Mouse (Mus musculus) C2C12 (cell line): ENCODE results near the gene Thbs3. TPM values are rescaled to one million over a fixed set of nuclear protein-coding genes. Genes with fewer than 3 reads are reported as not detected.

Source experiments
- H3K27me3 ChIP-seq: one replicate; pipeline ENCODE4 v1.6.1; 2011; ENCODE audit not compliant: control insufficient read depth, insufficient read depth, insufficient read length
- H3K36me3 ChIP-seq: one replicate; pipeline ENCODE4 v1.6.1; 2011; ENCODE audit not compliant: control insufficient read depth, insufficient read depth
- H3K4me3 ChIP-seq: one replicate; pipeline ENCODE4 v1.5.1; 2011; ENCODE audit warnings: mild to moderate bottlenecking, control low read depth; ENCODE audit not compliant: poor library complexity, insufficient read depth, severe bottlenecking
- H3K79me2 ChIP-seq: one replicate; pipeline ENCODE4 v1.6.1; 2011; ENCODE audit not compliant: control insufficient read depth, insufficient read depth
- H3K79me3 ChIP-seq: one replicate; pipeline ENCODE4 v1.6.1; 2011; ENCODE audit warnings: low read depth, control low read depth
- H3ac ChIP-seq: one replicate; pipeline ENCODE3; 2011; ENCODE audit warnings: low read depth; ENCODE audit not compliant: control insufficient read depth, insufficient read length
- CEBPB ChIP-seq: IDR thresholded peaks from one replicate; pipeline ENCODE4 v1.6.1; 2011; ENCODE audit warnings: low read depth, mild to moderate bottlenecking, control low read depth, moderate library complexity
- CTCF ChIP-seq: IDR thresholded peaks from one replicate; pipeline ENCODE4 v1.5.1; 2011; ENCODE audit not compliant: control insufficient read depth, insufficient read depth, insufficient read length
- FOSL1 ChIP-seq: IDR thresholded peaks from one replicate; pipeline ENCODE4 v1.8.0; 2011; ENCODE audit warnings: mild to moderate bottlenecking, low read length; ENCODE audit not compliant: poor library complexity, insufficient read depth, severe bottlenecking
- MAX ChIP-seq: IDR thresholded peaks from one replicate; pipeline ENCODE4 v1.6.1; 2011; ENCODE audit warnings: mild to moderate bottlenecking, control low read depth
- MYOD1 ChIP-seq: IDR thresholded peaks from one replicate; pipeline ENCODE4 v1.6.1; 2011; ENCODE audit warnings: low read depth; ENCODE audit not compliant: control insufficient read depth, insufficient read length
- MYOG ChIP-seq: IDR thresholded peaks from one replicate; pipeline ENCODE4 v1.6.1; 2011; ENCODE audit not compliant: control insufficient read depth, insufficient read length; ENCODE audit errors: extremely low read depth
- USF1 ChIP-seq: IDR thresholded peaks from one replicate; pipeline ENCODE4 v1.6.1; 2011; ENCODE audit warnings: low read depth, mild to moderate bottlenecking, control low read depth, moderate library complexity
- polyA plus RNA-seq: library from polyadenylated mRNA; unstranded; fragments of >200 nt; fragmentation: generic; extraction: Trizol; gene quantifications from one replicate; pipeline ENCODE4 v1.2.1, GENCODE M21; 2012; ENCODE audit warnings: missing spikeins

Thbs3 gene
- polyA plus RNA-seq, 1 experiment = 9.1 TPM

DNA sequence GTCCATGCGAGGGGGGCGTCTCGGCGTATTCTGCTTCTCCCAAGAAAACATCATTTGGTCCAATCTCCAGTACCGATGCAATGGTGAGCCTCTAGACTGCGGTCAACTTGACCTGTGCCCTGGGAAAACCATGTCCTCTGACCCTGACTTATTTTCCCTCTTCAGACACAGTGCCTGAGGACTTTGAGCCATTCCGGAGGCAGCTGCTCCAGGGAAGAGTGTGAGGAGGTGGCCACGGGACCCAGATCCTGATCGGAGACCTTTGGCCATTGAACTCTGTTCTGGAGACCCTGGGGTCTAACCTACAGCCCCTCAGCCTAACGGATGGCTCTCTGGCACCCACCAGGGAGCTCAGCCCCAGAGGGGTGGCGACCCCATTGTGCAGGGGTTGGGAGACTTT, 11.4 kb downstream of the Thbs3 start:
- Histone ChIP-seq H3K27me3 (no peaks in the 10 kb centered on the region), H3K4me3 (no peak overlapping the region), H3K36me3 (no peaks in the 10 kb centered on the region), H3ac (no peak overlapping the region), H3K79me2 (no peaks in the 10 kb centered on the region), H3K79me3 (no peaks in the 10 kb centered on the region)
- TF ChIP-seq MYOG (no peak), CTCF (no peak), MYOD1 (no peak), FOSL1 (no peak), MAX (no peak), CEBPB (no peak), USF1 (no peak)

DNA sequence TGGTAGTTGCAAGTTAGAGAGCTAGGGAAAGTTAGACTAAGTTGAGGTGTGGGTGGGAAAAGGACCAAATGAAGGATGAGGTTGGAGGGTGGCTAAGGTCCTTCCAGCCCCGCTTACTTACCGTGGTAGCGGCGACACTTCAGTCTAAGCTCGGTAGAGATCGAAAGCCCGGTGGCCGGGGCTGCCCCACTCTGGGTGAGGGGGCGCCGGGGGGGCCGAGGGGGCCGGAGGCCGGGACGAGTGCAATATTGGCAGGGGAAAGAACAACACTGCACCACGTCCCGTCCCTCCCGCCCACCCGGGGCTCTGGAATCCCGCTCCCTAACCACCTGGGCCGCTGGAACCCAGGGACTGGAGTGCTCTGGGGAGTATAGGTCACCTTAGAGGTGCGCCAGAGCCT, 11.9 kb downstream of the Thbs3 start, which contains the start of gene Mtx1:
Gene Mtx1 (minus strand): TSS at position 189 of the 400 bp plus-strand sequence.
- Histone ChIP-seq H3K79me2 (no peaks in the 10 kb centered on the region), H3ac (no peak within 1 kb of the TSS), H3K36me3 (no peaks in the 10 kb centered on the region), H3K4me3 (no peak within 1 kb of the TSS), H3K27me3 (no peaks in the 10 kb centered on the region), H3K79me3 (no peaks in the 10 kb centered on the region)
- TF ChIP-seq MAX = no peak
- no peak for TF ChIP-seq FOSL1
- TF ChIP-seq CTCF = no peak
- TF ChIP-seq USF1 = no peak
- no peak for TF ChIP-seq MYOD1
- TF ChIP-seq CEBPB = no peak
- no peak for TF ChIP-seq MYOG

DNA sequence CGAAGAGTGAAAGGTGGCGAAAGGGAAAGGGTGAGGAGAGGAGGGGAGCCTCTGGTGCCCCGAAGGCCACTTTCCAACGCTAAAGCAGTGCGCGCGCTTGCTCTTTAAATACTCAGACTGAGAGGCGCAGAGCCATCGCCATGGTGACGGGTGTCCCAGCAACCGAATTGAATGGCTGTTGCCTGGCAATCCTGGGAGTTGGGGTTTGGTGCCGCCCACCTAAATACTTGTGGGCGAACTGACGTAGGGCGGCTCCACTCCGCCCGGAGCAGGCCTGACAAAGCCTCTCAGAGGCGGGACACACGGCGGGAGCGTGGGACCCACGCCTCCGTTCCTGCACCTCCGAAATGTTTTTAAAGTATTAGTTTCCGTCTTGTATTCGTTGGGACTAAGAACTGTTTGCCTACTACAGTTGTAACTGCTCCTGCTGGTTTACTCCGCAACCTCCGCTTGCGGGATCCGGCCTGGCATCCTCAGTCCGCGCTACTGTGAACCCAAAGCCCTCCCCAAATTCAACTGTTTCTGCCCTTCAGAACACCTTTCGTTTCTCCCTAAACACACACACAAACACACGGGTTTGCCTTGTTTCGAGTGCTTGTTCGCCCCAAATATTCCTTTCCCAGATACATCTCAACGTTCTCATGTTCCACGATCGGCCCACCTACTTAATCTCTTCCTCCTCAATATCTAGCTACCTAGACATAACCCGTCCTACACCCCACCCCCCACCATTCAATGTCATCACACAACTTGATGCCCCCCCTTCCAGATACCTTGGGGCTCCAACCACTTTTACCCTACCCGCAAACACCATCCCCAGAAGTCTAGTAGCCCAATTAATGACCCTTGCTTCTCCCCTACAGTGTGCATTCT, 12.6 kb downstream of the Thbs3 start:
- Histone ChIP-seq H3K4me3 (no peak overlapping the region), H3K79me3 (no peaks in the 10 kb centered on the region), H3K36me3 (no peaks in the 10 kb centered on the region), H3ac (no peak overlapping the region), H3K79me2 (no peaks in the 10 kb centered on the region), H3K27me3 (no peaks in the 10 kb centered on the region)
- TF ChIP-seq USF1 = no peak
- no peak for TF ChIP-seq MAX
- TF ChIP-seq MYOD1 = no peak
- no peak for TF ChIP-seq MYOG
- TF ChIP-seq FOSL1 = no peak
- no peak for TF ChIP-seq CEBPB
- TF ChIP-seq CTCF = no peak

DNA sequence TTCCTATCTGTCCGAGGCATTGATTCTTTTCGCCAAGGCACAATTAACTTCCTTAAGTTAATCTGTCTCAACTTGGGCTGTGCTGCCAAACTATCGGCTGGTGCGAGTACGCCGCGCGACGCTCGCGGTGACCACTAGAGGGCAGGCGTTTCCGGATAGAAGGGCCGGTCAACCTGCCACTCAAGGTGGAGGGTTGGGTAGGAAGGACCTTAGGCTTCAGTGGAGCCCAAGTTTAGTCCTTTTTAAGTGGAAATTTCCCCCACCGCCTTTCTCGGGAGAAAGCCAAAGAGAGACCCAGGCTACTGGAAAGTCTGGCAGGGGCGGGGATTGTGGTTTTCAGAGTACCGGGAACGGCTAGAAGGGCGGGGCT, 13.2 kb downstream of the Thbs3 start:
- TF ChIP-seq FOSL1 = no peak
- peak; percentile 87 for TF ChIP-seq CTCF
- no peak for TF ChIP-seq MAX
- TF ChIP-seq CEBPB = no peak
- no peak for TF ChIP-seq MYOG
- TF ChIP-seq USF1 = no peak
- H3K4me3 ChIP-seq = no peak overlapping the region
- H3K79me3 ChIP-seq = no peaks in the 10 kb centered on the region
- H3K27me3 ChIP-seq = no peaks in the 10 kb centered on the region
- H3K36me3 ChIP-seq = no peaks in the 10 kb centered on the region
- peak overlapping the region; percentile 7 for H3ac ChIP-seq
- no peaks in the 10 kb centered on the region for H3K79me2 ChIP-seq

DNA sequence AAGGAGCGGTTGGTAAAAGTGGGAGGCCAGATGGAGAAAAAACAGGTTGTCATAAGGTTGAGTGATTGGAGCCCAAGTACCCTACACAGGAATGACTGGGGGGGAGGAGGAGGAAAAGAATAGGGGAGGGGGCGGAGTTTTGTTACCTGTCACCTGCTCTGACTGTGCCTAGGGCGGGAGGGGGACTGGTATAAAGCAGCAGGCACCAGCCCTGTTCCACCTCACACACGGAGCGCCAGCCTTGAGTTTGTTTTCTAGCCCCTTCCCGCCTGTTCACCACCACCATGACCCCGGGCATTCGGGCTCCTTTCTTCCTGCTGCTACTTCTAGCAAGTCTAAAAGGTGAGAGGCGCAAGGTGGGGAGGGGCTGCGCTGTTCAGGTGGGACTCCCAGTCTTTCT, 13.9 kb downstream of the Thbs3 start, which contains the start of gene Muc1:
Gene Muc1 (plus strand): TSS at position 222 of the 400 bp plus-strand sequence.
- TF ChIP-seq MAX (no peak), USF1 (no peak), CTCF (no peak), MYOG (no peak), FOSL1 (no peak), CEBPB (no peak), MYOD1 (no peak)
- no peaks in the 10 kb centered on the region for H3K36me3 ChIP-seq
- H3ac ChIP-seq = peak within 1 kb of the TSS; percentile 7
- no peaks in the 10 kb centered on the region for H3K79me2 ChIP-seq
- no peaks in the 10 kb centered on the region for H3K79me3 ChIP-seq
- no peak within 1 kb of the TSS for H3K4me3 ChIP-seq
- H3K27me3 ChIP-seq = no peaks in the 10 kb centered on the region
